Mouse (Mus musculus) left cerebral cortex, postnatal 14 days (tissue): Measurements from ENCODE around the gene Stradb. TPM values are rescaled to one million over a fixed set of nuclear protein-coding genes. Genes with fewer than 3 reads are reported as not detected.

Experiments
- total RNA-seq, 2 experiments: library from RNA; stranded (reverse); gene quantifications; 2 replicates each; pipeline ENCODE4 v1.2.3; 2021

The Stradb gene
- total RNA-seq, 2 experiments from 2014 or later, result 62.2 to 81.1 TPM

Other genes starting within 250 kb of the Stradb start
- gene Casp8, start 178.1 kb upstream of the Stradb start, total RNA-seq, result 1 to 10 TPM; 4.2 to 4.7 TPM
- 100 to 1,000 TPM; 186 to 202 TPM for gene Trak2, start 92 bp upstream of the Stradb start, total RNA-seq
- not detected for gene C2cd6, start 121.4 kb downstream of the Stradb start, total RNA-seq
- gene Tmem237, start 146.9 kb downstream of the Stradb start, total RNA-seq, result 10 to 100 TPM; 30.1 to 33.6 TPM
- under 1 TPM; 0.32 to 0.79 TPM for gene Mpp4, start 189.9 kb downstream of the Stradb start, total RNA-seq